Mouse (Mus musculus): Measurements from ENCODE around the gene Syce2. TPM values are rescaled to one million over a fixed set of nuclear protein-coding genes. Genes with fewer than 3 reads are reported as not detected.
A peak's percentile ranks its signal among the peaks of the same experiment; 100 is the strongest.

Syce2 gene
- polyA plus RNA-seq, 1 experiment from 2014 or later = 51.1 TPM

DNA sequence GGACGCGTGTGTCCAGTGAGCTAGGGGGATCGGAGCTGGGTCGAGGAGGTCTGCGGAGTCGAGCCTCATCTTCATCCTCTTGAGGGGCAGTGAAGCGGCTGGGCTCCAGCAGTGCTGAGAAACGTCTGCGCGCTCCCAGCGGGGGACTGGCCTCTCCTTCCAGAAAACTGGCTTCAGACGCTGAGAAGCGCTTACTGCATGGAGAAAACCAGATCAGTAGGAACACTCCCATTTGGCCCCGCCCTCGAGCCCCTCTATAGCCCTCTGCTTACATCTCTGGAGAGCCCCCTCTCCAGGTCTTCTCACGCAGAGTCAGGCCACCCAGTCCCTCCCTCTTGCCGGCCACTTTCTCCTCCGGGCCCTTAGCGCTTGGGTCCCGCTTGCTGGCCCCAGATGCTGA is 45.9 kb downstream of the Syce2 start:
- ATAC-seq (ENCODE audit: low FRiP score) (no peak), DNase-seq (ENCODE audit: low spot score) (no peak)
- no peak overlapping the region for H3K27ac ChIP-seq (ENCODE audit: low read depth, low read length)
- H3K4me3 ChIP-seq (ENCODE audit: low read depth, low read length) = no peak overlapping the region
- H3K4me1 ChIP-seq (replicated peaks; ENCODE audit: control insufficient read depth, insufficient read depth, low read length) = 0 out of 2 replicates have a peak, but pooled peaks cover 2% of the 10 kb centered on the region
- no peaks in the 10 kb centered on the region; the same call in 1 of the 2 replicates for H3K9me3 ChIP-seq (ENCODE audit: control insufficient read depth, low read length)
- H3K4me2 ChIP-seq (replicated peaks; ENCODE audit: low read depth, low read length) = no peak overlapping the region
- 23% methylated on average over 20 of the region's 20 CpGs for WGBS
- H3K27me3 ChIP-seq (ENCODE audit: control insufficient read depth, insufficient read depth, low read length) = peaks cover 35% of the 10 kb centered on the region
- H3K9ac ChIP-seq (ENCODE audit: low read depth, low read length) = no peak overlapping the region
- 0 out of 2 replicates have a peak, but pooled peaks cover 2% of the 10 kb centered on the region for H3K36me3 ChIP-seq (ENCODE audit: control insufficient read depth, insufficient read depth, low read length)

DNA sequence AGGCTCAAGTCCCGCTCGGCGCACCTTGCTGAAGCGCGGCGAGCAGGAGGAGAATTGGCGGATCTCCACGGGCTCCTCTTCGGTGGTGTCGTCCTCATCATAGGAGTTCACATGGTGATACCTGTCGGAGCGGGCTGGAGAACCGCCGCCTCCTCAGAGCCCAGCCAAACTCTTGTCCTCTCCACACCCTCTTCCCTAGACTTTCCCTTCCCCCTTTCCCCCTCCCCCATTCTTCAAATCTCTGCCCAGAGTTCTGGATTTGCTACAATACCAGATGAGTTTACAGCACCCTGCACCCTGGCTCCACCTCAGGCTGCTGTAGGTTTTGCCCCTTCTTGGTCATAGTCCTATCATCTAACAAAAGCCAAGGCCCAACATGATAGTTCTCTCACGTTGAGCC is 46.7 kb downstream of the Syce2 start:
- no peaks in the 10 kb centered on the region; the same call in 1 of the 2 replicates for H3K9me3 ChIP-seq (ENCODE audit: control insufficient read depth, low read length)
- no peak overlapping the region for H3K4me2 ChIP-seq (replicated peaks; ENCODE audit: low read depth, low read length)
- no peak overlapping the region for H3K9ac ChIP-seq (ENCODE audit: low read depth, low read length)
- 87% methylated on average over 15 of the region's 15 CpGs for WGBS
- 0 out of 2 replicates have a peak, but pooled peaks cover 2% of the 10 kb centered on the region for H3K36me3 ChIP-seq (ENCODE audit: control insufficient read depth, insufficient read depth, low read length)
- no peak overlapping the region for H3K4me3 ChIP-seq (ENCODE audit: low read depth, low read length)
- DNase-seq (ENCODE audit: low spot score) = no peak
- no peak overlapping the region for H3K27ac ChIP-seq (ENCODE audit: low read depth, low read length)
- peaks cover 27% of the 10 kb centered on the region for H3K27me3 ChIP-seq (ENCODE audit: control insufficient read depth, insufficient read depth, low read length)
- no peaks in the 10 kb centered on the region for H3K4me1 ChIP-seq (replicated peaks; ENCODE audit: control insufficient read depth, insufficient read depth, low read length)
- no peak for ATAC-seq (ENCODE audit: low FRiP score)

DNA sequence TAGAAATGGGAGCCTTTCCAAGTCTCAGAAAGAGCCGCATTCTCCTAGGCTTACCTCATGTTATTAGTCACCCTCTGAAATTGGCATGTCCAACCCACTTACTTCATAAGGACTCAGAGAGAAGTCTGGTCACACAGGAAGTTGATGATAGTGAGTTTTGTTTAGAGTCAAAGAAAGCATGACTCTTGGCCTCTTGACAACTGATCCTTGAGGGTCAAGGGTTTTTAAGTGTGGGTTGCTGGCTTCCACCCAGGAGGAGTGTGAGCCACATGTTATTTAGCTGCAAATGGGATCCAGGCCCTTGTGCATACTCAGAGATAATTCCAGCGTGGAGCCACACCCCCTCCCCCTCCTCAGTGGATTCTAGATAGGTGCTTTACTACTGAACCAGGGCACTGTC is 49.7 kb downstream of the Syce2 start:
- WGBS = 93% methylated on average over 2 of the region's 2 CpGs
- no peak overlapping the region for H3K27ac ChIP-seq (ENCODE audit: low read depth, low read length)
- H3K4me2 ChIP-seq (replicated peaks; ENCODE audit: low read depth, low read length) = no peak overlapping the region
- DNase-seq (ENCODE audit: low spot score) = no peak
- H3K36me3 ChIP-seq (ENCODE audit: control insufficient read depth, insufficient read depth, low read length) = no peaks in the 10 kb centered on the region
- ATAC-seq (ENCODE audit: low FRiP score) = no peak
- H3K9ac ChIP-seq (ENCODE audit: low read depth, low read length) = no peak overlapping the region
- H3K27me3 ChIP-seq (ENCODE audit: control insufficient read depth, insufficient read depth, low read length) = peaks cover 12% of the 10 kb centered on the region
- H3K4me1 ChIP-seq (replicated peaks; ENCODE audit: control insufficient read depth, insufficient read depth, low read length) = no peaks in the 10 kb centered on the region
- H3K9me3 ChIP-seq (ENCODE audit: control insufficient read depth, low read length) = no peaks in the 10 kb centered on the region
- H3K4me3 ChIP-seq (ENCODE audit: low read depth, low read length) = no peak overlapping the region

DNA sequence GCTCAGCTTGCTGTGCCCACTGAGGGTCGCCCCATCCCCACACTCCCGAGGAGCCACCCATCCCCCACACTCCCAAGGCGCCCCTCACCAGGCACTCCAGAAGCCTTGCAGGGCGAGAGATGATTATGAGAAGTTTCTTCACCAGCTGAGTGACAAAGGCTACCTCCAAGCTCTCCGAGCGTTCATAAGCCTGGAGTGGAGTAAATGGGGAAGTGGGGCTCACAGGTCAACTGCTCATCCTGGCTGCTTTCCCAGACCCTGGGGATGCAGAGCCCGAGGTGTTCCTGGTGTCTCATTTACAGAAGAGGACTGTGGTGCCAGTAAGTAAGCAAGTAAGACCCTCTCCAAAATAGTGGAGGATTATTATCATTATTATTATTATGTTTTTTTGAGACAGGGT is 53.6 kb downstream of the Syce2 start:
- DNase-seq (ENCODE audit: low spot score) = no peak
- no peak overlapping the region for H3K27ac ChIP-seq (ENCODE audit: low read depth, low read length)
- H3K27me3 ChIP-seq (ENCODE audit: control insufficient read depth, insufficient read depth, low read length) = peaks cover 15% of the 10 kb centered on the region
- H3K9me3 ChIP-seq (ENCODE audit: control insufficient read depth, low read length) = no peaks in the 10 kb centered on the region
- 73% methylated on average over 7 of the region's 7 CpGs for WGBS
- H3K4me3 ChIP-seq (ENCODE audit: low read depth, low read length) = no peak overlapping the region
- no peak for ATAC-seq (ENCODE audit: low FRiP score)
- H3K4me1 ChIP-seq (replicated peaks; ENCODE audit: control insufficient read depth, insufficient read depth, low read length) = no peaks in the 10 kb centered on the region
- no peaks in the 10 kb centered on the region for H3K36me3 ChIP-seq (ENCODE audit: control insufficient read depth, insufficient read depth, low read length)
- H3K9ac ChIP-seq (ENCODE audit: low read depth, low read length) = no peak overlapping the region
- H3K4me2 ChIP-seq (replicated peaks; ENCODE audit: low read depth, low read length) = no peak overlapping the region

DNA sequence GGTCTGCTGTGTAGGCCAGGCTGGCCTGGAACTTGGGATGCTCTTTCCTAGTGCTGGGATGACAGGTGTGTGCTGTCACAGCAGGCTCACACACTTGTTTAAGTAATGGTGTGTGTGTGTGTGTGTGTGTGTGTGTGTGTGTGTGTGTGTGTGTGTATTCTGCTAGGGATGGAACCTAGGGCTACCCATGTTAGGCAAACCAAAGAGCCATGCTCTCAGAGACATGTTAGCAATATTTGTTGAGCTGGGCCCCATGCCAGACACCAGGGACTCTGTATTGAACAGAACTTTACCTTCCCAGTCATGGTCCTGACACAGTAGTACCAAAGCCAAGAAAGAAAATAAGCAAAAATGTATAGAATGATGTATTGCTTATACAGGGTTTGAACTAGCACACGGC is 55.6 kb downstream of the Syce2 start:
- DNase-seq (ENCODE audit: low spot score) = no peak
- Histone ChIP-seq H3K36me3 (ENCODE audit: control insufficient read depth, insufficient read depth, low read length) (no peaks in the 10 kb centered on the region), H3K9me3 (ENCODE audit: control insufficient read depth, low read length) (no peaks in the 10 kb centered on the region), H3K4me3 (ENCODE audit: low read depth, low read length) (no peak overlapping the region), H3K4me1 (replicated peaks; ENCODE audit: control insufficient read depth, insufficient read depth, low read length) (no peaks in the 10 kb centered on the region), H3K27ac (ENCODE audit: low read depth, low read length) (no peak overlapping the region), H3K9ac (ENCODE audit: low read depth, low read length) (no peak overlapping the region), H3K27me3 (ENCODE audit: control insufficient read depth, insufficient read depth, low read length) (peaks cover 21% of the 10 kb centered on the region), H3K4me2 (replicated peaks; ENCODE audit: low read depth, low read length) (no peak overlapping the region)
- no peak for ATAC-seq (ENCODE audit: low FRiP score)
- 93% methylated on average over 1 of the region's 1 CpGs for WGBS

DNA sequence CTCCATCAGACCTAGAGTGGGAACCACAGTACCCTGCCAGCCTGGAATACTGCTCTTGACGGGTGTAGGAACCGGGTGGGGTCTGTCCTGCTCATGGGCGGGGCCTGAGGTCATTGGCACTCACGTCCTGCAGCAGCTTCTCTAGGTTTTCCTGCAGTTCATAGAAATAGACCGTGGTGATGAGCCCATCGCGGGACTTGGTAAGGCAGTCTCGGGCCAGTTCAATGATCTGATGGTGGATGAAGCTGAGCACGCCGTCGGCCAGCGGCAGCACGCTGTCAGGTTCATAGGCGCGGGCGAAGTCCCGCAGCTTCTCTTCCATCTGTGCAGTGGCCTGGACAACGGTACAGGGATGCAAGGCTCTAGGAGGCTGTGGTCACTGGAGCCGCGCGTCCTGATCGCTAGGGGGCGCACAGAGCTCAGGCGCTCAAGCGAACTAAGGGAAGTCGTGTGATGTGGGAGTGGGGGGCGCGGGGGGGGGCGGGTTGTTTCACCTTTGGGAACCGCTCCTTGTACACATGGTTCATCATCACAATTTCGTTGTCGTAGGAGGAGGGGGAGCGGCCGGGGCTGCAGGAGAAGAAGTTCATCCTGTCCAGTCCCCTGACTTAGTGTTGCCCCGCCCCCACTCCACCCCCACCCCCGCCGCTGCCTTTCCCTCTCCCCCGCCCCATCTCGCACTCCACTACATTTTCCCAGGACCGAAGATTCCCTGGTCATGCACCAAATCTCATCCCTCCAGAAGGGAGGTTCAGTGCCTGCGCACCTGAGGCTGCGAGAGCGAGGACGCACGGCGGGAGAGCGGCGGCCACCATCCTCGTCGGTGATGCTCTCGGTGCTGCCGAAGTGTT is 56.8 kb downstream of the Syce2 start:
- peak; percentile 86 for ATAC-seq (ENCODE audit: low FRiP score)
- no peak overlapping the region for H3K9ac ChIP-seq (ENCODE audit: low read depth, low read length)
- H3K27me3 ChIP-seq (ENCODE audit: control insufficient read depth, insufficient read depth, low read length) = peaks cover 21% of the 10 kb centered on the region
- H3K9me3 ChIP-seq (ENCODE audit: control insufficient read depth, low read length) = no peaks in the 10 kb centered on the region
- DNase-seq (ENCODE audit: low spot score) = peak; percentile 89
- H3K36me3 ChIP-seq (ENCODE audit: control insufficient read depth, insufficient read depth, low read length) = no peaks in the 10 kb centered on the region
- no peaks in the 10 kb centered on the region for H3K4me1 ChIP-seq (replicated peaks; ENCODE audit: control insufficient read depth, insufficient read depth, low read length)
- H3K4me3 ChIP-seq (ENCODE audit: low read depth, low read length) = peak overlapping the region; percentile 26
- H3K27ac ChIP-seq (ENCODE audit: low read depth, low read length) = no peak overlapping the region
- 2% methylated on average over 45 of the region's 52 CpGs for WGBS
- H3K4me2 ChIP-seq (replicated peaks; ENCODE audit: low read depth, low read length) = peak overlapping the region; percentile 53

DNA sequence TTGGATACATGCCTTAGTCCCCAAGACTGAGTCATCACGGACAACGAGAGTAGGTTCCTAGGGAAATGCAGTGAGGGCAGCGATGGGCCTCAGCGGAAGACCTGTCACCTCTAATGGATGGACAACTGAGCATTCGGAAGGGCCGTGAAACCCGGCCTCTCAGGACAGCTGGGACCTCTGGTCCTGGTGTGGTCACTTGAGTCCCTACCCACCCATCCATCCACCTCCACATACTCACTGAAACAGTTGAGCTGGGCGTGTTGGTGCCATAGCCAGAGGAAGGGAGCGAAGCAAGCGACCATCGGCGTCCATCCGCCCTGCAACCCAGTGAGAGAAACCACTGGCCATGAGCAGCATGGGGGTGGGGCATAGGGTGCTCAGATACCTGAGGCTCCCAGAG is 58.7 kb downstream of the Syce2 start:
- H3K4me2 ChIP-seq (replicated peaks; ENCODE audit: low read depth, low read length) = no peak overlapping the region
- WGBS = 83% methylated on average over 13 of the region's 13 CpGs
- H3K27me3 ChIP-seq (ENCODE audit: control insufficient read depth, insufficient read depth, low read length) = peaks cover 32% of the 10 kb centered on the region
- H3K27ac ChIP-seq (ENCODE audit: low read depth, low read length) = no peak overlapping the region
- H3K4me1 ChIP-seq (replicated peaks; ENCODE audit: control insufficient read depth, insufficient read depth, low read length) = peaks cover 9% of the 10 kb centered on the region
- H3K9ac ChIP-seq (ENCODE audit: low read depth, low read length) = no peak overlapping the region
- ATAC-seq (ENCODE audit: low FRiP score) (no peak), DNase-seq (ENCODE audit: low spot score) (no peak)
- no peaks in the 10 kb centered on the region for H3K9me3 ChIP-seq (ENCODE audit: control insufficient read depth, low read length)
- H3K36me3 ChIP-seq (ENCODE audit: control insufficient read depth, insufficient read depth, low read length) = no peaks in the 10 kb centered on the region
- H3K4me3 ChIP-seq (ENCODE audit: low read depth, low read length) = no peak overlapping the region

DNA sequence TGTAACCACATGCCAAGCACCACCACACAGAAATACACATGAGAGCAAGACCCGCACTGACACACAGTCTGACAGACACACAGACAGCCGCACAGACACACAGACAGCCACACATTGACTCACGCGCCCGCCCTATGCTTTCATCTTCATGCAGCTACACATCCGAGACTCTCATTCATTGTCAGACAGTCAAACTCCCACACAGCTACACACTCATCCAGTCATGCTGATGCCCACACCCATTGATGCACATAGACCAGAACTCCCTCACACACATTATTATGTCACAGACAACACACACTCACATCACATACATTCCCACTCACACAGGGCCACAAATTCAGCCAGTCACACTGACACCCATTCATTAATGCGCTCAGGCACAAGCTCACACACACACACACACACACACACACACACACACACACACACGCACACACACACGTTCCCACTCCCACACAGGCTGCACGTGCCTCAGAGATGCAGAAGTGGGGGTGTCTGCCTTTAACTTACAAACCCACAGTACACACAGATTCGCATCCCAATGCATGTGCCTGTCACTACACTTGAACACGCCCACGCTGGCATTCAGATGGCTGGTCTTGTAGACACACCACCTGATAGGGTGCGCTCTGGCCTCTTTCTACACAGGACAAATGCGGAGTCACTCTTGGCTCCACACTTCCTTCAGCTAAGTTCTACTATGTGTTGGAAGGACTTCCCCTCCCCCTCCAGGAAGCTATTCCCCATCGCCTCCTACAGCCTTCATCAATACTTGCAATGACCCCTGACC is 62.1 kb downstream of the Syce2 start:
- no peak overlapping the region for H3K4me3 ChIP-seq (ENCODE audit: low read depth, low read length)
- peaks cover 48% of the 10 kb centered on the region for H3K27me3 ChIP-seq (ENCODE audit: control insufficient read depth, insufficient read depth, low read length)
- 81% methylated on average over 16 of the region's 16 CpGs for WGBS
- H3K9me3 ChIP-seq (ENCODE audit: control insufficient read depth, low read length) = no peaks in the 10 kb centered on the region
- DNase-seq (ENCODE audit: low spot score) = no peak
- ATAC-seq (ENCODE audit: low FRiP score) = no peak
- no peak overlapping the region for H3K9ac ChIP-seq (ENCODE audit: low read depth, low read length)
- H3K36me3 ChIP-seq (ENCODE audit: control insufficient read depth, insufficient read depth, low read length) = no peaks in the 10 kb centered on the region
- no peak overlapping the region for H3K4me2 ChIP-seq (replicated peaks; ENCODE audit: low read depth, low read length)
- H3K27ac ChIP-seq (ENCODE audit: low read depth, low read length) = no peak overlapping the region
- peaks cover 14% of the 10 kb centered on the region for H3K4me1 ChIP-seq (replicated peaks; ENCODE audit: control insufficient read depth, insufficient read depth, low read length)
